Mouse (Mus musculus): Measurements from ENCODE around the gene Srebf2. TPM values are rescaled to one million over a fixed set of nuclear protein-coding genes. Genes with fewer than 3 reads are reported as not detected.

Gene Srebf2
- polyA plus RNA-seq, 1 experiment from 2014 or later = 216 TPM

MicroRNAs encoded within 50 kb of the gene (microRNA counts, 519-probe panel; counts per million panel counts)
- microRNA mmu-miR-33 = 3,930 counts per million, percentile 27 among the panel's probes with 10 or more counts

Small RNA genes lying within 50 kb of the gene (microRNA-seq; reads per million reads assigned to microRNA genes)
- 245 reads per million, percentile 48 among the genes with 10 or more reads in this experiment for gene Mir33 (ENCODE audit: insufficient number of aligned reads)

Other genes with a start within 250 kb of the Srebf2 start
- gene Polr3h, start 220.9 kb upstream of the Srebf2 start, polyA plus RNA-seq (2014; fragmentation: Nextera tagmentation; extraction: Ambion mirVana) = 65.1 and 80.5 TPM in 2 replicates
- 16.6 and 20.1 TPM in 2 replicates for gene Csdc2, start 210.4 kb upstream of the Srebf2 start, polyA plus RNA-seq (2014; fragmentation: Nextera tagmentation; extraction: Ambion mirVana)
- gene Pmm1, start 186.3 kb upstream of the Srebf2 start, polyA plus RNA-seq (2014; fragmentation: Nextera tagmentation; extraction: Ambion mirVana) = 35.1 and 36.9 TPM in 2 replicates
- not detected in 2 replicates for gene 1700029P11Rik, start 166.6 kb upstream of the Srebf2 start, polyA plus RNA-seq (2014; fragmentation: Nextera tagmentation; extraction: Ambion mirVana)
- 72.9 and 80.6 TPM in 2 replicates for gene Xrcc6, start 159.3 kb upstream of the Srebf2 start, polyA plus RNA-seq (2014; fragmentation: Nextera tagmentation; extraction: Ambion mirVana)
- 40.3 and 45.1 TPM in 2 replicates for gene Desi1, start 113.3 kb upstream of the Srebf2 start, polyA plus RNA-seq (2014; fragmentation: Nextera tagmentation; extraction: Ambion mirVana)
- 289 and 308 TPM in 2 replicates for gene Snu13, start 99.6 kb upstream of the Srebf2 start, polyA plus RNA-seq (2014; fragmentation: Nextera tagmentation; extraction: Ambion mirVana)
- gene 4930407I10Rik, start 88.0 kb upstream of the Srebf2 start, polyA plus RNA-seq (2014; fragmentation: Nextera tagmentation; extraction: Ambion mirVana) = not detected in 2 replicates
- not detected in 2 replicates for gene Mei1, start 77.2 kb upstream of the Srebf2 start, polyA plus RNA-seq (2014; fragmentation: Nextera tagmentation; extraction: Ambion mirVana)
- 23.6 and 25.5 TPM in 2 replicates for gene Ccdc134, start 19.3 kb upstream of the Srebf2 start, polyA plus RNA-seq (2014; fragmentation: Nextera tagmentation; extraction: Ambion mirVana)
- 0.87 and 1.2 TPM in 2 replicates for gene Shisa8, start 65.6 kb downstream of the Srebf2 start, polyA plus RNA-seq (2014; fragmentation: Nextera tagmentation; extraction: Ambion mirVana)
- 0.35 and 0.64 TPM in 2 replicates for gene Tnfrsf13c, start 77.2 kb downstream of the Srebf2 start, polyA plus RNA-seq (2014; fragmentation: Nextera tagmentation; extraction: Ambion mirVana)
- gene Cenpm, start 97.6 kb downstream of the Srebf2 start, polyA plus RNA-seq (2014; fragmentation: Nextera tagmentation; extraction: Ambion mirVana) = 91.6 and 100 TPM in 2 replicates
- gene 1500009C09Rik, start 105.2 kb downstream of the Srebf2 start, polyA plus RNA-seq (2014; fragmentation: Nextera tagmentation; extraction: Ambion mirVana) = 2.2 and 2.4 TPM in 2 replicates
- 157 and 162 TPM in 2 replicates for gene Sept3, start 127.7 kb downstream of the Srebf2 start, polyA plus RNA-seq (2014; fragmentation: Nextera tagmentation; extraction: Ambion mirVana)
- gene Wbp2nl, start 151.8 kb downstream of the Srebf2 start, polyA plus RNA-seq (2014; fragmentation: Nextera tagmentation; extraction: Ambion mirVana) = 0.19 TPM in 1 of 2 replicates, not detected in the other
- 23.5 and 24.9 TPM in 2 replicates for gene Naga, start 191.7 kb downstream of the Srebf2 start, polyA plus RNA-seq (2014; fragmentation: Nextera tagmentation; extraction: Ambion mirVana)
- gene Pheta2, start 191.8 kb downstream of the Srebf2 start, polyA plus RNA-seq (2014; fragmentation: Nextera tagmentation; extraction: Ambion mirVana) = 5.0 and 5.4 TPM in 2 replicates
- 236 and 244 TPM in 2 replicates for gene Smdt1, start 191.8 kb downstream of the Srebf2 start, polyA plus RNA-seq (2014; fragmentation: Nextera tagmentation; extraction: Ambion mirVana)
- gene Ndufa6, start 207.1 kb downstream of the Srebf2 start, polyA plus RNA-seq (2014; fragmentation: Nextera tagmentation; extraction: Ambion mirVana) = 251 and 275 TPM in 2 replicates
- 2.5 and 3.6 TPM in 2 replicates for gene Cyp2d22, start 233.1 kb downstream of the Srebf2 start, polyA plus RNA-seq (2014; fragmentation: Nextera tagmentation; extraction: Ambion mirVana)
- gene Cyp2d11, start 246.8 kb downstream of the Srebf2 start, polyA plus RNA-seq (2014; fragmentation: Nextera tagmentation; extraction: Ambion mirVana) = not detected in 2 replicates

All from forebrain, embryonic 11.5 days (tissue).